ENCODE assay signal across 28 mouse cellular contexts in genomic region chr14:30257626-30258025, GRCm38 (mm10).
DNase-seq lines count a peak whose midpoint lies in the region; ATAC-seq lines count a peak whose summit lies in the region.
"Had no signal": no experiment of that assay in that cellular context is flagged by ENCODE, and none has a peak within 500 bp of the region (broad histone marks: within the 10 kb centered on the region; RNA-seq: fewer than 3 reads in every experiment).

No protein-coding gene starts in this region.

- H3K4me1 ChIP-seq in intestine, embryonic 15.5 days (replicated peaks): no peaks in the 10 kb centered on the region; the same call in 1 of the 2 replicates
- 0 out of 2 replicates have a peak, but pooled peaks cover 4% of the 10 kb centered on the region for H3K4me1 ChIP-seq in intestine, embryonic 16.5 days (ENCODE audit: control insufficient read depth, insufficient read depth, low read length)
- H3K4me1 ChIP-seq: megakaryocyte, embryonic 14.5 days had no signal

- DNase-seq in cerebellum, adult 11-12 months: peak; percentile 4
- DNase-seq in cerebellum, postnatal 4 days (ENCODE audit: low spot score in 2 of 2): no peak
- DNase-seq in testis, postnatal 10 days (ENCODE audit: low spot score): peak; percentile 39
- no peak for DNase-seq in testis, postnatal 14 days (ENCODE audit: low spot score)
- DNase-seq in thymus, postnatal 4 days: peak; percentile 61
- DNase-seq in lung, postnatal 10 days: no peak
- DNase-seq: adrenal gland, adult 2 months; adrenal gland, postnatal 36 days; cerebellum, adult 9-10 months; cerebellum, postnatal 36 days; embryo, embryonic 11 days; gastrocnemius, adult 2 months; kidney, adult 18-20 months; kidney, postnatal 25 days; liver, postnatal 0 days; lung, postnatal 4 days; right cerebral cortex, adult 18-20 months had no signal

- H3K27ac ChIP-seq in intestine, embryonic 15.5 days: 0 out of 2 replicates have a peak overlapping the region, but pooled peaks have one; percentile 25
- no peak overlapping the region for H3K27ac ChIP-seq in intestine, embryonic 16.5 days (ENCODE audit: low read length)
- H3K27ac ChIP-seq: embryonic facial prominence, embryonic 12.5 days; gastrocnemius, adult 2 months; hindbrain, embryonic 13.5 days; kidney, embryonic 15.5 days; liver, embryonic 12.5 days; midbrain, embryonic 12.5 days had no signal

- H3K36me3 ChIP-seq in intestine, embryonic 15.5 days: no peaks in the 10 kb centered on the region
- no peaks in the 10 kb centered on the region for H3K36me3 ChIP-seq in intestine, embryonic 16.5 days (ENCODE audit: control insufficient read depth, insufficient read depth, low read length)
- H3K36me3 ChIP-seq: embryonic facial prominence, embryonic 12.5 days; hindbrain, embryonic 13.5 days; kidney, embryonic 15.5 days; liver, embryonic 12.5 days; midbrain, embryonic 12.5 days had no signal

- no peak overlapping the region for H3K9ac ChIP-seq in intestine, embryonic 15.5 days
- no peak overlapping the region for H3K9ac ChIP-seq in intestine, embryonic 16.5 days (ENCODE audit: low read depth, low read length)
- H3K9ac ChIP-seq: embryonic facial prominence, embryonic 12.5 days; hindbrain, embryonic 13.5 days; kidney, embryonic 15.5 days; liver, embryonic 12.5 days; liver, postnatal 0 days; midbrain, embryonic 12.5 days had no signal

- ATAC-seq in intestine, embryonic 15.5 days: no peak
- no peak; the same call in 1 of the 2 replicates for ATAC-seq in intestine, embryonic 16.5 days
- ATAC-seq: activated CD4-positive, CD25-positive, alpha-beta regulatory T cell, adult 4 months; forebrain, embryonic 14.5 days; liver, embryonic 12.5 days; liver, postnatal 0 days had no signal

- no peak overlapping the region for H3K4me3 ChIP-seq in intestine, embryonic 15.5 days (replicated peaks)
- no peak overlapping the region for H3K4me3 ChIP-seq in intestine, embryonic 16.5 days (ENCODE audit: low read length)
- H3K4me3 ChIP-seq: embryonic facial prominence, embryonic 12.5 days; gastrocnemius, adult 2 months; hindbrain, embryonic 13.5 days; kidney, embryonic 15.5 days; liver, embryonic 12.5 days; megakaryocyte, embryonic 14.5 days; midbrain, embryonic 12.5 days had no signal

- no peaks in the 10 kb centered on the region for H3K9me3 ChIP-seq in intestine, embryonic 15.5 days
- H3K9me3 ChIP-seq in intestine, embryonic 16.5 days (ENCODE audit: control insufficient read depth, low read length): no peaks in the 10 kb centered on the region
- H3K9me3 ChIP-seq: embryonic facial prominence, embryonic 12.5 days; hindbrain, embryonic 13.5 days; kidney, embryonic 15.5 days; liver, embryonic 12.5 days; megakaryocyte, embryonic 14.5 days; midbrain, embryonic 12.5 days had no signal

- 63% methylated on average over 4 of the region's 4 CpGs for WGBS in intestine, embryonic 15.5 days
- 64% methylated on average over 4 of the region's 4 CpGs for WGBS in intestine, embryonic 16.5 days

- H3K27me3 ChIP-seq in intestine, embryonic 15.5 days (replicated peaks): no peaks in the 10 kb centered on the region
- H3K27me3 ChIP-seq in intestine, embryonic 16.5 days (replicated peaks; ENCODE audit: control insufficient read depth, insufficient read depth, low read length): no peaks in the 10 kb centered on the region
- H3K27me3 ChIP-seq: CH12.LX; embryonic facial prominence, embryonic 12.5 days; hindbrain, embryonic 13.5 days; kidney, embryonic 15.5 days; midbrain, embryonic 12.5 days had no signal

- H3K4me2 ChIP-seq in intestine, embryonic 15.5 days (replicated peaks): no peak overlapping the region
- H3K4me2 ChIP-seq in intestine, embryonic 16.5 days (ENCODE audit: low read depth, low read length): no peak overlapping the region
- H3K4me2 ChIP-seq: embryonic facial prominence, embryonic 12.5 days; hindbrain, embryonic 13.5 days; kidney, embryonic 15.5 days; liver, embryonic 12.5 days; midbrain, embryonic 12.5 days had no signal

Comparison
In these comparisons a context has a peak if more than half of its experiments do, and no peak if none do; other contexts are left out.
1. DNase-seq: peak in cerebellum, adult 11-12 months (single experiment), testis, postnatal 10 days (single experiment) and thymus, postnatal 4 days (single experiment); none in cerebellum, postnatal 4 days (0 of 2), testis, postnatal 14 days (single experiment) and lung, postnatal 10 days (single experiment).